Mouse (Mus musculus) leukemia stem cell, adult 10-12 weeks (primary cell): ENCODE data around the gene Hoxa2. TPM values are rescaled to one million over a fixed set of nuclear protein-coding genes. Genes with fewer than 3 reads are reported as not detected.

Experiments
- polyA plus RNA-seq: library from polyadenylated mRNA; stranded (reverse); fragments of >175 nt; gene quantifications from 2 replicates; pipeline ENCODE4 v1.2.3, GENCODE M21; 2012; ENCODE audit warnings: low replicate concordance

Hoxa2 gene
- 0.13 TPM in 1 of 2 replicates, not detected in the other for polyA plus RNA-seq

GRCm38 (mm10) chr6:52164626-52165440 is at the start of gene Hoxa2:
Gene Hoxa2, minus strand, starts transcription at chr6:52164831.

GRCm38 (mm10) chr6:52213119-52213986 is 48.7 kb upstream of the Hoxa2 start, which contains the start of the genes Hoxa3 and Gm28308:
Gene Hoxa3, minus strand, starts transcription at chr6:52213336.
Gene Gm28308, minus strand, starts transcription at chr6:52213339.

GRCm38 (mm10) chr6:52208072-52208867 is 43.6 kb upstream of the Hoxa2 start, which contains the start of gene Hoxa6:
Gene Hoxa6, minus strand, starts transcription at chr6:52208722.

GRCm38 (mm10) chr6:52204050-52204752 is 39.6 kb upstream of the Hoxa2 start, which contains the start of gene Hoxa5:
Gene Hoxa5, minus strand, starts transcription at chr6:52204587.

GRCm38 (mm10) chr6:52190906-52191810 is 26.5 kb upstream of the Hoxa2 start, which contains the start of gene Hoxa4:
Gene Hoxa4, minus strand, starts transcription at chr6:52191753.

GRCm38 (mm10) chr6:52177061-52177735 is 12.6 kb upstream of the Hoxa2 start, which contains the start of gene 5730596B20Rik:
Gene 5730596B20Rik, plus strand, starts transcription at chr6:52177498.

GRCm38 (mm10) chr6:52158276-52159051 is 6.2 kb downstream of the Hoxa2 start, which contains the start of gene Hoxa1:
Gene Hoxa1, minus strand, starts transcription at chr6:52158317.

Other genes starting within 250 kb of the Hoxa2 start
- gene Skap2, start 152.3 kb downstream of the Hoxa2 start, polyA plus RNA-seq, result 1.1 and 1.7 TPM in 2 replicates
- 0.20 TPM in 1 of 2 replicates, not detected in the other for gene Hoxa1, start 6.5 kb downstream of the Hoxa2 start, polyA plus RNA-seq
- not detected in 2 replicates for gene 5730596B20Rik, start 12.7 kb upstream of the Hoxa2 start, polyA plus RNA-seq
- gene Hoxa4, start 26.9 kb upstream of the Hoxa2 start, polyA plus RNA-seq, result 0.54 and 0.97 TPM in 2 replicates
- gene Hoxa5, start 39.8 kb upstream of the Hoxa2 start, polyA plus RNA-seq, result 0.72 and 1.1 TPM in 2 replicates
- gene Hoxa6, start 43.9 kb upstream of the Hoxa2 start, polyA plus RNA-seq, result 0.71 TPM in 1 of 2 replicates, not detected in the other
- gene Hoxa3, start 48.5 kb upstream of the Hoxa2 start, polyA plus RNA-seq, result 1.1 and 1.2 TPM in 2 replicates
- gene Gm28308, start 48.5 kb upstream of the Hoxa2 start, polyA plus RNA-seq, result not detected in 2 replicates
- 0.19 and 0.96 TPM in 2 replicates for gene Hoxa7, start 57.0 kb upstream of the Hoxa2 start, polyA plus RNA-seq
- gene Hoxa9, start 66.3 kb upstream of the Hoxa2 start, polyA plus RNA-seq, result 1.9 and 2.5 TPM in 2 replicates
- 0.11 and 0.28 TPM in 2 replicates for gene Hoxa10, start 76.0 kb upstream of the Hoxa2 start, polyA plus RNA-seq
- gene Hoxa11, start 81.0 kb upstream of the Hoxa2 start, polyA plus RNA-seq, result not detected in 2 replicates
- gene Hoxa13, start 96.0 kb upstream of the Hoxa2 start, polyA plus RNA-seq, result not detected in 2 replicates
- gene Evx1, start 148.7 kb upstream of the Hoxa2 start, polyA plus RNA-seq, result not detected in 2 replicates